Mouse (Mus musculus): ENCODE data around the gene Ehd2.

Ehd2 gene

GRCm38 (mm10) chr7:15974712-15975111 lies 7.3 kb upstream of the Ehd2 start:
- DNase-seq: peak; percentile 76 to 81

- no peak for DNase-seq
Measured at GRCm38 (mm10) chr7:15972247-15972646, 4.9 kb upstream of the Ehd2 start.

- no peak for DNase-seq
Measured at GRCm38 (mm10) chr7:15969674-15970073, 2.3 kb upstream of the Ehd2 start.

DNA sequence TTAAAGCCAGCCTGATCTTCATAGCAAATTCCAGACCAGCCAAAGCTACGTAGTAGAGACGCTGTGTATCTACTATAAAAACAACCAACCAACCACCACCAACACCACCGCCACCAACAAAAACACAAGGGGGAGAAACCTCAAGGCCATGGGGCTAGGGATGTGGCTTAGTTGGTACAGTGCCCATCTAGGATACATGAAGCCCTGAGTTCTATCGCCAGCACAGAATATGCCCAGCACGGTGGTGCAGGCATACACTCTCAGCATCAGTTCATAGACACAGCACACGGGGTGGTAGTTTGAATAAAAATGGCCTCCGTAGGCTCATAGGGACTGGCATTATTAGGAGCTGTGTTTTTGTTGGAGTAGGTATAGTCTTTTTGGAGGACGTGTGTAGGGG lies 955 bp upstream of the Ehd2 start:
- no peak for DNase-seq

DNA sequence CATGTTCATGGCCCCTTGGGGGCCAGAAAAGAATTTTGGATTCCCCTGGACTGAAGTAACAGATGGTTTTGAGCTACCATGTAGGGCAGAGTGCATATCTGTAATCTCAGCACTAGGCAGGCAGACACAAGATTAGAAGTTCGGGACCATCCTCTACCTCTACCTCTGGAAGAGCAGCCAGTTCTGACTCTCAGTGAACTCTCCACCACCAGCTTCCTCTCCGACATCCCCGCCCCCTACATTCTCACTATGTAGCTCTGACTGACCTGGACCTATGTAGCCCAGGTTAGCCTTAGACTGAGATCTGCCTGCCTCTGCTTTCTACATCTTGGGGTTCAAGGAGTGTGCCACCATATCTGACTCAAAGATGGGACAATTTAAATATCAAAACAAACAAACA lies 878 bp downstream of the Ehd2 start:
- no peak for DNase-seq

DNA sequence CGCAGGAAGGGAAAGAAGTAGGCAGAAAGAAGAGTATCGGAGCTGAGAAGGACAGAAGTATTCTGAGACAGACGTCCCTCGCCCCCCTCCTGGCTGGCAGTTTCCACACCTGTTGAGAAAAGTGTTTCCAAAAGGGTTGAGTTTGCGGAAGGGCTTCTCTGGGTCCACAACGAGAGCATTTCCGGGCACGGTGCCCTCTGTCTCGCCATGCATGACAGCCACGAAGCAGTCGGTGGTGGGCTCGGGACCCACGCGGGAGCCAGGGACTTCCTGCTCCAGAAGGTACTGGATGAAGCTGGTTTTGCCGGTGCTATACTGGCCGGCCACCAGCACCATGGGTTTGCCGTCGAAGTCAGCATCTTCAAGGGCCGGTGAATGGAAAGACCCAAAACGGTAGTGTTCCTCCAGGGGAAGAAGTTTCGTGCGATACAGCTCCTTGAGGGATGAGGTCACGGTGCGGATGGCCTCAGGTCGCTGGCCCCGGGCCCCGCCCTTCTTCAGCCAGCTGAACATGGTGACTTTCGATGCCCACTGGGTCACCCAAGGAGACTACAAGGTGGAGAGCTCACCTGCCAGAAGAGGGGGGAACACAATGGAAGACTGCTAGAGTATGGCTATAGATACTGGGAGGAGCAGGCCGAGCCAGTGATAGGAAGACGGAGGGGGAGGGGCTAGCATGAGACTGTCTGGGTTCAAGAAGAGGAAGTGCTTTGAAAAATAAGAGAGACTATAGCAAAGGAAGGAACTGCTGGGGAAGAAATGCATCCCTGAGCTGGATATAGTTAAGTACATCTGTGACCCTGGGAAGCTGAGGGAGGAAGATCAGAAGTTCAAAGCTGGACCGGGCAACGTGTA lies 3.3 kb downstream of the Ehd2 start:
- DNase-seq: no peak

DNA sequence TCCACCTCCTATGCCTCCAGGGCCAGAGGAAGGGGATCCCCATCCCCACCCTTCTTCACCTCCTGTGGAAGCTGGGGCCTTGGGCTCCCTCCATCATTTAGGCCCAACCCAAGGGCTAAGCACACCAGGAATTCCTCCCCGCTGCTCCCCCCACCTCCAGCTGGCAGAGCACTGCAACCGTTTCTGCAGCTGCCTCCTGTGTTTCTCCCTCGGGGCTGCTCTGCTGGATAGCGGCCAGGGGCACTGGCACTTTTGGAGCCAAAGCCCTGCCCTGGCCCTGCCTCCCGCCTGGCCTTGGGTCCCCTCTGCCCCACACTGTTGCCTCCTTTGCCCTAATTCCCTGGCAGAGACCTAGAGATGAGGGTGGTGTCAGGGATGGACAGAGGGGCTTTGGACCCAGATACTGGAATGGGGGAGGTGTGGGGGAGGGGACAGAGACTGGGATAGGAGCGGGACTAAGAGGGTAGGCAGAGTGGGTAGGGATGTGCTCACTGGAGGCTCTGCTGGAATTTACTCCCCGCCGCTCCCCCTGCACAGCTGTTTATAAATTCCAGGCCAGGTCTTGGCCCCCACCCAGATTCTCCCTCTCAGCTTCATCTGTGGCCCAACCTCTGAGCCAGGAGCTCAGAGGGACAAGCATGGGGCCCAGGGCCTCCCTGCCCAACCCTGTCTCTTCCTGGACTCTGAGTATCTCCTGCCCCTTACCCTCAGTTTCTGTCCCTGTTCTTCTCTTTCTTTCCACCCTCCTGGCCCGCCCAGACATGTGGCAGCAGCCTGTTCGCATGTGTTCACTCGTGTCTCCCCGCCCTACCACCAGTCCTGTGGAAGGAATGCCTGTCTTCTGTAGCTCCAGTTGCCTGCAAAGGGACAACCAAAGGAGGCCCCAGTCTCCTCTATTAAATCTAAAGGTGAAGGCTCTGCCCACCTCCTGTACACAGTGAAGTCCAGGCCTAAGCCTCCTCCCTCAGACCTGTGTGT lies 4.8 kb downstream of the Ehd2 start:
- DNase-seq: peak in 1 of 2 experiments; percentile 41

DNA sequence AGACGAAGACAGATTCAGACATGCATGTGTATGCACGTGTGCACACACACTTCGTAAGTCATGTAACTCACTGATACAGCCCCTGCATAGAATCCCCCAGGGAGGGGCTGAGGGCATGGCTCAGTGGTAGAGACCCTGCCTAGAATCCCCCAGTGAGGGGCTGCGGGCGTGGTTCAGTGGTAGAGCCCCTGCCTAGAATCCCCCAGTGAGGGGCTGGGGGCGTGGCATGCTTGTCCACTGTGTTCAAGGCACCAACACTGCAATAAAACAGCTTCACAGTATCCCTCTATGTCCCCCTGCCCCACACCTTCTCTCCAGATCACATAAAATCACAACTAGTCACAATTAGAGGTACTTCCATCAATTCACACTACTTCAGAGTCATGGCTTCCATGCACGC lies 5.6 kb downstream of the Ehd2 start:
- no peak for DNase-seq

- no peak for DNase-seq
Measured at GRCm38 (mm10) chr7:15961239-15961638, 6.1 kb downstream of the Ehd2 start.

DNA sequence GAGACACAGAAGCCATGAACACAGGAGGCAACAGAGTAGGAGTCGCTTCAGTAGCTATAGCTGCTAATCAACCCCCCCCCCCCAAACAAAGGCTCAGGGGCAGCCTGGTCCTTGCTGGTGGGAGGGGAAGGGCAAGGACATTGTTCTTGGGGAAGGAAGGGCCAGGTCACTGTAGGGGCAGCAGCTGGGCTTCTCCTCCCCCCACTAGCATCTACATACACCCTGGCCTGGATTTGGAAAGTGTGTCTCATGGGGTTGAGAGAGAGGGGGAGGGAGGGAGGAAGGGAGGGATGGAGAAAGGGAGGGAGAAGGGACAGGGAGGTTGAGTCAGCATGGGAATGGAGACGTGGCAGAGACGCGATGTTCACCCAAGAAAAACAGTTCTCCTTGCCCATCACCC lies 6.7 kb downstream of the Ehd2 start:
- DNase-seq: no peak

GRCm38 (mm10) chr7:15956143-15956542 lies 11.2 kb downstream of the Ehd2 start:
- no peak for DNase-seq

- no peak for DNase-seq
Measured at GRCm38 (mm10) chr7:15955509-15955908, 11.9 kb downstream of the Ehd2 start.

GRCm38 (mm10) chr7:15954978-15955443 lies 12.4 kb downstream of the Ehd2 start:
- no peak for DNase-seq

DNA sequence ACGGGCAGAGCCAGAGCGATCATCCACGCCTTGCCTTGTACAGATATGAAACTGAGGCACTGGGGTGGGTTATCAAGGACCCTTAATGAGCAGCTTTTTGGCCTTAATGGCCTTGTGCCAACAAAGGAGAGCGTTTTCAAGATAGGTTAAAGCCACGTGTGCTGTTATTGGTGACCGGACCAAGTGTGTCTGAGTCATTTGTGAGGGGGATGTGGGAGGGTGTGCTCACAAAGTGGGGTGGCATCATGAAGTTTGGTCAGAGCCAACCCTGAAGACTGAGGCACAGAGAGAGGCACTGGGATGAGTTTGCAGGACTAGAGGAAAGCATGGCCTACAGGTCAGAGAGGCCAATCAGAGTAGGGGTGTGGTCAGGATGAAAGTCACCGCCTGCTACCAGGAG lies 12.9 kb downstream of the Ehd2 start:
- no peak for DNase-seq

DNA sequence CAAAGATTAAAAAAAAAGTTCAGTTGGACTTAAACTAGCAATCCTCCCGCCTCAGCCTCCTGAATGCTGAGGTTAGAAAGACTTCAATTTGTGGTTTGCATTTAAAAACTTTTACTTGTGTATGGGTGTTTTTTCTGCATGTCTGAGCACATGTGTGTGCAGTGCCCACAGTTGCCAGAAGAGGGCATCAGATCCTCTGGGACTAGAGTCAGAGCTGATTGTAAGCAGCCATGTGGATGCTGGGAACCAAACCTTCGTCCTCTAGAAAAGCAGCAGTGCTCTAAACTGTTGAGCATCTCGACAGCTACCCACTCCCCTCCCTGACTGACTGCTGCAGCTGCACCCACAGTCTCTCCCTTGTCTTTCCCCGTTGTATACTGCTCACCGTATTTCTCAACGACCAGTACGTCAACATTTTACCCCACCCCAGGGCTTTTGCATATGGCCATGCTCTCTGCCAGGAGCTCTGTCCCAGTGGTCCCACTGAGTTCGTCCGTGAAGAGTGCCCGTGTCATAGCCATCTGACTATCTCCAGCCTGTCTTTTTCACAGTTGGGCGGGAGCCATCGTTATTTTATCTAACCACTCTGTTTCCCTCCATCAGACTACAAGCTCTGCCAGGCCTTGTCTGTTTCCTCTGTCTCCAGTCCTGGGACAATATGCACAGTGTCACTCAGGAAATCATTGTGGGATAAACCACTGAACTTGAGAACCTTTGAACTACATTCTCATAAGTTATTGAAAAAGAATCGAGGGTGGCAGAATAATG lies 13.9 kb downstream of the Ehd2 start:
- DNase-seq: no peak

GRCm38 (mm10) chr7:15952416-15952815 lies 15.0 kb downstream of the Ehd2 start:
- no peak for DNase-seq

DNA sequence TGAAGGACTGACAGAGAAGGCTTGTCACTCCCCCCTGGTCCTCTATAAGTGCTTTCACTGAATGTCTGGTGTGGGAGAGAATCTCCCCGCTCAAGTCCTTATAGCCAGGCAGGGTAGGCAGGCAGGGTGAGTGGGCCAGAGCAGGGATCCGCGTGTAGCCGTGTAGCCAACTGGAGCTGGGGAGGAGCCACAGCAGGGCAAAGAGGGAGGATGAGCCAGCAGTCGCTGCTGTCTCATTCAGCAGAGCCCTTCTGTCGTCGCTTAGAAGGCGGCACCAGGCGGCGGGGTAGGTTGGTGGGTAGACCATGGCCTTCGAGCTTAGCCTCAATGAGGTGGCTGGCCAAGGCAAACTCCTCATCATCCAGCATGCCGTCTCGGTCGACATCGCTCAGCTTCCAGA lies 17.4 kb downstream of the Ehd2 start:
- DNase-seq: no peak

GRCm38 (mm10) chr7:15949216-15949790 lies 18.1 kb downstream of the Ehd2 start:
- no peak for DNase-seq

GRCm38 (mm10) chr7:15948381-15948941 lies 18.9 kb downstream of the Ehd2 start:
- peak; percentile 86 to 93 for DNase-seq

GRCm38 (mm10) chr7:15947653-15948260 lies 19.6 kb downstream of the Ehd2 start:
- no peak for DNase-seq

DNA sequence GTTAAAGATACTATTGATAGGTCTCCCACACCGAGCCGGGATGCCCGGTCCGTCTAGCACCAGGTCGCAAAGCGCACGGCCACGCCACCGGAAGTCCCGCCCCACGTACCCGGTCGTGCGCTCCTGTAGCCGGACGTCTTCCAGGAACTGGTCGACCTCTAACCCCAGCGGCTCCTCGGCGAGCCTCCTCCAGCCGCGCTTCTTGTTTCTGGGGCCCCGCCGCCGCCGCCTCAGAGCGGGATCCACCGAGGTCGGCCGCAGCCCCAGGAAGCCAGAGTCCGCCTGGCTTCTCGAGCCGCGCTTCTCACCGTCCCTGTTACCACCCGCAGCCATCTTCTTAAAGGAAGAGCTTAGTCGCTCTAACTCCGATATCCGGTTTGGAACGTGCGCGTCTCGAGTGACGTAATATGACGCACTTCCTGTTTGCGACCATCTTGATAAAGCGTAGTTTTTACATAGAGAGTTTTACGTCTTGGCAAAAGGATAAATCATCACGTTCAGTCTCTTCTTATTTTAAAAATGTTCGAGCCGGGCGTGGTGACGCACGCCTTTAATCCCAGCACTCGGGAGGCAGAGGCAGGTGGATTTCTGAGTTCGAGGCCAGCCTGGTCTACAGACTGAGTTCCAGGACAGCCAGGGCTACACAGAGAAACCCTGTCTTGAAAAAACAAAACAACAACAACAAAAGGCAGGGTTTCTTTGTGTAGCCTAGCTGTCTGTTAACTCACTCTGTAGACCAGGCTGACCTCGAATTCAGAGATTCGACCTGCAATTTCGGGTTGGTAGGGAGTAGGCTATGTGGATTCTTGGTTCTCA lies 21.4 kb downstream of the Ehd2 start, which contains the start of gene Nop53:
TSS of gene Nop53 (minus strand) at position 354 of the 816 bp plus-strand sequence.
- peak; percentile 97 to 98 for DNase-seq
